Mouse (Mus musculus): ENCODE data around the gene Cd177. TPM values are rescaled to one million over a fixed set of nuclear protein-coding genes. Genes with fewer than 3 reads are reported as not detected.
"Not testable (repeated sequence)": the region's sequence is repeated elsewhere in the genome, so short reads cannot be mapped to it uniquely, and the experiment has no call there.

The Cd177 gene
- polyA plus RNA-seq, 1 experiment from 2014 or later, result not detected

GRCm38 (mm10) chr7:24751610-24752009 lies 8.5 kb downstream of the Cd177 start:
- no peaks in the 10 kb centered on the region for H3K27me3 ChIP-seq
- no peak for ATAC-seq (ENCODE audit: low FRiP score, low read depth)
- 75% methylated on average over 2 of the region's 2 CpGs for WGBS
- H3K36me3 ChIP-seq, result no peaks in the 10 kb centered on the region
- no peak overlapping the region for H3K27ac ChIP-seq
- no peak overlapping the region for H3K4me3 ChIP-seq
- H3K4me2 ChIP-seq (replicated peaks), result no peak overlapping the region
- H3K9ac ChIP-seq, result no peak overlapping the region
- H3K9me3 ChIP-seq, result no peaks in the 10 kb centered on the region
- no peaks in the 10 kb centered on the region for H3K4me1 ChIP-seq

GRCm38 (mm10) chr7:24750695-24751094 lies 9.4 kb downstream of the Cd177 start:
- no peak for ATAC-seq (ENCODE audit: low FRiP score, low read depth)
- no peaks in the 10 kb centered on the region for H3K4me1 ChIP-seq
- H3K27ac ChIP-seq, result no peak overlapping the region
- no peak overlapping the region for H3K4me3 ChIP-seq
- WGBS, result 44% methylated on average over 4 of the region's 4 CpGs
- no peak overlapping the region for H3K9ac ChIP-seq
- H3K36me3 ChIP-seq, result no peaks in the 10 kb centered on the region
- H3K4me2 ChIP-seq (replicated peaks), result no peak overlapping the region
- no peaks in the 10 kb centered on the region for H3K27me3 ChIP-seq
- no peaks in the 10 kb centered on the region for H3K9me3 ChIP-seq

- H3K4me3 ChIP-seq, result 0 out of 2 replicates have a peak overlapping the region, but pooled peaks have one; percentile 11
- no peak overlapping the region for H3K27ac ChIP-seq
- WGBS, result 18% methylated on average over 16 of the region's 17 CpGs
- H3K27me3 ChIP-seq, result no peaks in the 10 kb centered on the region
- 0 out of 2 replicates have a peak, but pooled peaks cover 4% of the 10 kb centered on the region for H3K9me3 ChIP-seq
- peaks cover 8% of the 10 kb centered on the region for H3K4me1 ChIP-seq
- peak overlapping the region; percentile 48 for H3K4me2 ChIP-seq (replicated peaks)
- H3K36me3 ChIP-seq, result no peaks in the 10 kb centered on the region
- ATAC-seq (ENCODE audit: low FRiP score, low read depth), result no peak
- no peak overlapping the region for H3K9ac ChIP-seq
Measured at GRCm38 (mm10) chr7:24735970-24736670, 24.0 kb downstream of the Cd177 start.

- H3K4me3 ChIP-seq; H3K36me3 ChIP-seq; H3K9me3 ChIP-seq; H3K4me2 ChIP-seq (replicated peaks); H3K9ac ChIP-seq; H3K4me1 ChIP-seq; H3K27ac ChIP-seq; ATAC-seq (ENCODE audit: low FRiP score, low read depth); H3K27me3 ChIP-seq: not testable (repeated sequence)
- 89% methylated on average over 11 of the region's 11 CpGs for WGBS
Measured at GRCm38 (mm10) chr7:24726808-24727207, 33.3 kb downstream of the Cd177 start, which contains the start of gene Gm4763. Gene Gm4763, minus strand, starts transcription at chr7:24726908.

- no peak overlapping the region for H3K9ac ChIP-seq
- WGBS, result 71% methylated on average over 6 of the region's 6 CpGs
- H3K4me2 ChIP-seq (replicated peaks), result no peak overlapping the region
- no peaks in the 10 kb centered on the region for H3K9me3 ChIP-seq
- H3K4me1 ChIP-seq, result no peaks in the 10 kb centered on the region
- no peaks in the 10 kb centered on the region for H3K27me3 ChIP-seq
- ATAC-seq (ENCODE audit: low FRiP score, low read depth), result no peak
- H3K4me3 ChIP-seq, result no peak overlapping the region
- no peaks in the 10 kb centered on the region for H3K36me3 ChIP-seq
- no peak overlapping the region for H3K27ac ChIP-seq
Measured at GRCm38 (mm10) chr7:24715039-24715438, 45.1 kb downstream of the Cd177 start.

GRCm38 (mm10) chr7:24708832-24709292 lies 51.2 kb downstream of the Cd177 start, which contains the start of gene BC049730:
Gene BC049730, plus strand, starts transcription at chr7:24709242.
- H3K27me3 ChIP-seq, result no peaks in the 10 kb centered on the region
- no peak within 1 kb of the TSS for H3K9ac ChIP-seq
- no peak for ATAC-seq (ENCODE audit: low FRiP score, low read depth)
- H3K4me1 ChIP-seq, result no peaks in the 10 kb centered on the region
- 93% methylated on average over 14 of the region's 14 CpGs for WGBS
- no peak within 1 kb of the TSS for H3K27ac ChIP-seq
- no peaks in the 10 kb centered on the region for H3K9me3 ChIP-seq
- H3K4me2 ChIP-seq (replicated peaks), result no peak within 1 kb of the TSS
- no peak within 1 kb of the TSS for H3K4me3 ChIP-seq
- no peaks in the 10 kb centered on the region for H3K36me3 ChIP-seq

GRCm38 (mm10) chr7:24702841-24703240 lies 57.3 kb downstream of the Cd177 start:
- H3K36me3 ChIP-seq; H3K27ac ChIP-seq; ATAC-seq (ENCODE audit: low FRiP score, low read depth); H3K4me1 ChIP-seq; H3K4me3 ChIP-seq; H3K4me2 ChIP-seq (replicated peaks); H3K9me3 ChIP-seq; H3K9ac ChIP-seq; H3K27me3 ChIP-seq: not testable (repeated sequence)
- WGBS, result 81% methylated on average over 9 of the region's 9 CpGs

GRCm38 (mm10) chr7:24697891-24698290 lies 62.2 kb downstream of the Cd177 start:
- H3K4me3 ChIP-seq; H3K4me2 ChIP-seq (replicated peaks); H3K36me3 ChIP-seq; H3K27ac ChIP-seq; H3K9me3 ChIP-seq; H3K9ac ChIP-seq; H3K4me1 ChIP-seq; H3K27me3 ChIP-seq; ATAC-seq (ENCODE audit: low FRiP score, low read depth): not testable (repeated sequence)
- 80% methylated on average over 4 of the region's 4 CpGs for WGBS

Other genes with a start within 250 kb of the Cd177 start
- 0.42 and 0.66 TPM in 2 replicates for gene AC161166.1, start 247.9 kb downstream of the Cd177 start, polyA plus RNA-seq (2015; fragmentation: Nextera tagmentation; extraction: Ambion mirVana)
- 6.8 and 8.1 TPM in 2 replicates for gene Irgq, start 229.6 kb downstream of the Cd177 start, polyA plus RNA-seq (2015; fragmentation: Nextera tagmentation; extraction: Ambion mirVana)
- gene Pinlyp, start 214.2 kb downstream of the Cd177 start, polyA plus RNA-seq (2015; fragmentation: Nextera tagmentation; extraction: Ambion mirVana), result not detected in 2 replicates
- gene Xrcc1, start 214.0 kb downstream of the Cd177 start, polyA plus RNA-seq (2015; fragmentation: Nextera tagmentation; extraction: Ambion mirVana), result 125 and 131 TPM in 2 replicates
- 28.2 TPM in 2 replicates for gene Ethe1, start 172.8 kb downstream of the Cd177 start, polyA plus RNA-seq (2015; fragmentation: Nextera tagmentation; extraction: Ambion mirVana)
- gene Zfp575, start 172.7 kb downstream of the Cd177 start, polyA plus RNA-seq (2015; fragmentation: Nextera tagmentation; extraction: Ambion mirVana), result 5.9 and 6.2 TPM in 2 replicates
- gene Phldb3, start 149.5 kb downstream of the Cd177 start, polyA plus RNA-seq (2015; fragmentation: Nextera tagmentation; extraction: Ambion mirVana), result 0.24 and 0.34 TPM in 2 replicates
- 7.9 and 10.2 TPM in 2 replicates for gene Lypd3, start 123.8 kb downstream of the Cd177 start, polyA plus RNA-seq (2015; fragmentation: Nextera tagmentation; extraction: Ambion mirVana)
- gene Tex101, start 83.6 kb downstream of the Cd177 start, polyA plus RNA-seq (2015; fragmentation: Nextera tagmentation; extraction: Ambion mirVana), result not detected in 2 replicates
- gene BC049730, start 51.1 kb downstream of the Cd177 start, polyA plus RNA-seq (2015; fragmentation: Nextera tagmentation; extraction: Ambion mirVana), result not detected in 2 replicates
- gene Gm4763, start 33.4 kb downstream of the Cd177 start, polyA plus RNA-seq (2015; fragmentation: Nextera tagmentation; extraction: Ambion mirVana), result not detected in 2 replicates
- gene Ceacam10, start 16.9 kb upstream of the Cd177 start, polyA plus RNA-seq (2015; fragmentation: Nextera tagmentation; extraction: Ambion mirVana), result 0.39 TPM in 1 of 2 replicates, not detected in the other
- gene Gm9844, start 101.9 kb upstream of the Cd177 start, polyA plus RNA-seq (2015; fragmentation: Nextera tagmentation; extraction: Ambion mirVana), result 19.5 and 23.9 TPM in 2 replicates
- not detected in 2 replicates for gene Lypd4, start 109.6 kb upstream of the Cd177 start, polyA plus RNA-seq (2015; fragmentation: Nextera tagmentation; extraction: Ambion mirVana)
- gene Dmrtc2, start 109.7 kb upstream of the Cd177 start, polyA plus RNA-seq (2015; fragmentation: Nextera tagmentation; extraction: Ambion mirVana), result not detected in 2 replicates
- 2,528 and 2,568 TPM in 2 replicates for gene Rps19, start 124.1 kb upstream of the Cd177 start, polyA plus RNA-seq (2015; fragmentation: Nextera tagmentation; extraction: Ambion mirVana)
- gene Cd79a, start 137.1 kb upstream of the Cd177 start, polyA plus RNA-seq (2015; fragmentation: Nextera tagmentation; extraction: Ambion mirVana), result 0.45 and 0.86 TPM in 2 replicates
- 131 and 132 TPM in 2 replicates for gene Arhgef1, start 142.6 kb upstream of the Cd177 start, polyA plus RNA-seq (2015; fragmentation: Nextera tagmentation; extraction: Ambion mirVana)
- not detected in 2 replicates for gene Gm4881, start 184.2 kb upstream of the Cd177 start, polyA plus RNA-seq (2015; fragmentation: Nextera tagmentation; extraction: Ambion mirVana)
- gene Rabac1, start 212.4 kb upstream of the Cd177 start, polyA plus RNA-seq (2015; fragmentation: Nextera tagmentation; extraction: Ambion mirVana), result 138 and 146 TPM in 2 replicates
- 0.59 and 1.3 TPM in 2 replicates for gene Atp1a3, start 245.6 kb upstream of the Cd177 start, polyA plus RNA-seq (2015; fragmentation: Nextera tagmentation; extraction: Ambion mirVana)